Mouse (Mus musculus): Measurements from ENCODE around the gene Pip4k2c. TPM values are rescaled to one million over a fixed set of nuclear protein-coding genes. Genes with fewer than 3 reads are reported as not detected.
A peak's percentile ranks its signal among the peaks of the same experiment; 100 is the strongest.

The Pip4k2c gene
- polyA plus RNA-seq, 1 experiment = 36.7 TPM

DNA sequence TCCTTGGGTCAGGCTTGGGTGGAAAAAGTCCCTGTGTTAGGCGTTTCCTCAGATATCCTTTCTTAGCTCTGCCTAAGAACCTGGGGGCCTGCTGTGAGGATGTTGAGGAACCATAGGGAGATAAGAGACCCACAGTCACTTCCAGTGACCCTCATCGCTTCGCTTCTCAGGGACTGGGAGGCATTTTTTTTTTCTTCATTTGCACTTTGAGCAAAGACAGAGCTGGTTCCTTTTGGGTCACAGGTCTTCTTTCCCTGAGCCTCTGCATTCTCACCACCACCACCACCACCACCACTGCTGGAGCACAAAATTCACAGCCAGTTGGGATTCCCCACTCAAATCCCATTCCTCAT is 30.7 kb downstream of the Pip4k2c start:
- Histone ChIP-seq H3K4me1 (ENCODE audit: control insufficient read depth, insufficient read depth, low read length) (peaks cover 8% of the 10 kb centered on the region), H3K4me3 (ENCODE audit: low read depth, low read length) (no peak overlapping the region)

DNA sequence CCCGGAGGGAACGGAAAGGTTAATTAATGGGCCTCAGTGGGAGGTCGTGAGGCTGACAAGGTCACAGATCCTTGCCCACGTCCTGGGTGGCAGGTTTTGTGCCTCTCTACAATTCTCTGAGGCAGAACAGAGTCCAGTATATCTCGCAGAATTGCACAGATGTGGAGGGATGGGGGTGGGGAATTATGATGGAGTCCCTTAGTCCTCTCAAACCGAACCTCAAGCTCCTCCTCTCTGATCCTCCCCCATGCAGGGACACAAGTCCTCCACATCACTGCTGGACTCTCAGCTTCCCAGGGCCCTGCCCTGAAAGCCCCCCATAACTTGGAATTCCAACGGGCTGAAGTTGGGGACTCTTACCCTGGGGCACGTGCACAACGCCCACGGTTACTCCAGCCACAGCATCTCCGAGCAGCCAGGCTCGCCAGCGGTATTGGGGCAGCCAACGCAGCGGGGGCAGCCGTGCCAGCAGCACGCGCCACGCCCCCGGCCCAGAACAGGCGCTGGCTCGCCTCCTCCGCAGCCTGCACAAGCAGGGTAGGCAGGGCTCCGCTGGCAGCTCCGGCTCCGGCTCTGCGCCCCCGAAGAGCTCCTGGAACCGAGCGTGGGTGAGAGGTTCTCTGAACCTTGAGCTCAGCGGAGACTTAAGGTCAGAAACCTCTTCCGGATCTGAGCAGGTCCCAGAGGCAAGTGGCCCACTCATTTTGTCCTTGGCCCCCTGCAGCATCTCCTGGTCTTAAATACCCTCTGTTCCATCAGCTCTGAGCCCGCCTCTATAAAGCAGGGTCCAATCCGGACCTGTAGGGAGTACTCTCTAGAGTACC is 31.3 kb downstream of the Pip4k2c start, which contains the start of gene Slc26a10:
Gene Slc26a10 (minus strand): TSS at position 775 of the 824 bp plus-strand sequence.
- Histone ChIP-seq H3K36me3 (ENCODE audit: control insufficient read depth, insufficient read depth, low read length, poor library complexity, severe bottlenecking) (no peaks in the 10 kb centered on the region), H3K4me3 (ENCODE audit: low read depth, low read length) (peak within 1 kb of the TSS; percentile 8; the same call in 1 of the 2 replicates), H3K4me1 (ENCODE audit: control insufficient read depth, insufficient read depth, low read length) (peaks cover 8% of the 10 kb centered on the region), H3K27me3 (ENCODE audit: control insufficient read depth, insufficient read depth, low read length, poor library complexity, severe bottlenecking) (no peaks in the 10 kb centered on the region; the same call in 1 of the 2 replicates), H3K9me3 (replicated peaks; ENCODE audit: control insufficient read depth, insufficient read depth, low read length, poor library complexity, severe bottlenecking) (no peaks in the 10 kb centered on the region), H3K27ac (ENCODE audit: insufficient read depth, low read length) (no peak within 1 kb of the TSS), H3K9ac (ENCODE audit: low read depth, poor library complexity, severe bottlenecking) (0 out of 2 replicates have a peak within 1 kb of the TSS, but pooled peaks have one; percentile 9)
- no peak for TF ChIP-seq POLR2A (IDR thresholded peaks at IDR 0.05; ENCODE audit: insufficient read depth, low read length)
- no peak for TF ChIP-seq EP300 (IDR thresholded peaks at IDR 0.05; ENCODE audit: insufficient read depth, low read depth, low read length)
- no peak for TF ChIP-seq CTCF (IDR thresholded peaks at IDR 0.05; ENCODE audit: low read depth, low read length)

More for the DNA sequence above, 30.7 kb downstream of the Pip4k2c start:
- TF ChIP-seq POLR2A (IDR thresholded peaks at IDR 0.05; ENCODE audit: insufficient read depth, low read length) (no peak), CTCF (IDR thresholded peaks at IDR 0.05; ENCODE audit: low read depth, low read length) (no peak), EP300 (IDR thresholded peaks at IDR 0.05; ENCODE audit: insufficient read depth, low read depth, low read length) (no peak)
- H3K27me3 ChIP-seq (ENCODE audit: control insufficient read depth, insufficient read depth, low read length, poor library complexity, severe bottlenecking) = no peaks in the 10 kb centered on the region; the same call in 1 of the 2 replicates
- H3K36me3 ChIP-seq (ENCODE audit: control insufficient read depth, insufficient read depth, low read length, poor library complexity, severe bottlenecking) = no peaks in the 10 kb centered on the region
- no peak overlapping the region for H3K27ac ChIP-seq (ENCODE audit: insufficient read depth, low read length)
- H3K9ac ChIP-seq (ENCODE audit: low read depth, poor library complexity, severe bottlenecking) = 0 out of 2 replicates have a peak overlapping the region, but pooled peaks have one; percentile 9
- H3K9me3 ChIP-seq (replicated peaks; ENCODE audit: control insufficient read depth, insufficient read depth, low read length, poor library complexity, severe bottlenecking) = no peaks in the 10 kb centered on the region

DNA sequence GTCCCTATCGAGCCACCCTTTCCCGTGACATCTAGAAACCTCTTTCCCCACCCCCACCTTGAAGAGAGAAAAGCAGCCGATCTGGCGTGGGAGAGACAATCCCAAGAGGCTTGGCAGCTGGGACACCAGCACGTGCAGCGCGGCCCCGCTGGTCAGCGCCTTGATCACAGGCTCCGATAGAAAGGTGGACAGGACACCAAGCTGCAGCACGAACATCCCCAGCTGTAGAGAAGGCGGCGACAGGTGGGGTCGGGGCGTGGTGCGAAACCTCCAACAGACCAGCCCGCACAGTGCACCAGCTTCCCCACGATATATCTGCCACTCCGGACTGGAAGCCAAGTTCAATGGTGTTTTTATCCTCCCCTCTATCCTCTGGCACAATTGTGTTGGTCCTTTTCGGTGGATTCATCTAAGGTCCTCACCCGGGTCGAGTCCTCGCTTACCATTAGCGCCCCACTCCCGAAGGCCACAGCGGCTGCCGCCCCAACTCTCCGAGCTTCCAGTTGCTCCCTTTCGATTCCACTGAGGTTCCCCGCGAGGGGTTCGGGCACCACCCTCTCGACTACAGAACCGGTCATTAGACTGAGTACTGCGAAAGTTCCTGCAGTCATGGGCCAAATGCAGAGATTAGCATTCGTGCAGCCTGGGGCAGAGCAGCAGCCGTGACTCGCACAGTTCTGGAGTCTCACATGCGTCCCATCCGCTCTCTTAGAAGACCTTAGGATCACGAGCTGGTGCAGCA is 32.9 kb downstream of the Pip4k2c start:
- H3K27me3 ChIP-seq (ENCODE audit: control insufficient read depth, insufficient read depth, low read length, poor library complexity, severe bottlenecking) = no peaks in the 10 kb centered on the region; the same call in 1 of the 2 replicates
- no peak for TF ChIP-seq POLR2A (IDR thresholded peaks at IDR 0.05; ENCODE audit: insufficient read depth, low read length)
- H3K4me3 ChIP-seq (ENCODE audit: low read depth, low read length) = peak overlapping the region; percentile 50
- no peak overlapping the region for H3K9ac ChIP-seq (ENCODE audit: low read depth, poor library complexity, severe bottlenecking)
- peaks cover 4% of the 10 kb centered on the region for H3K4me1 ChIP-seq (ENCODE audit: control insufficient read depth, insufficient read depth, low read length)
- H3K36me3 ChIP-seq (ENCODE audit: control insufficient read depth, insufficient read depth, low read length, poor library complexity, severe bottlenecking) = no peaks in the 10 kb centered on the region
- H3K27ac ChIP-seq (ENCODE audit: insufficient read depth, low read length) = no peak overlapping the region
- H3K9me3 ChIP-seq (replicated peaks; ENCODE audit: control insufficient read depth, insufficient read depth, low read length, poor library complexity, severe bottlenecking) = no peaks in the 10 kb centered on the region

DNA sequence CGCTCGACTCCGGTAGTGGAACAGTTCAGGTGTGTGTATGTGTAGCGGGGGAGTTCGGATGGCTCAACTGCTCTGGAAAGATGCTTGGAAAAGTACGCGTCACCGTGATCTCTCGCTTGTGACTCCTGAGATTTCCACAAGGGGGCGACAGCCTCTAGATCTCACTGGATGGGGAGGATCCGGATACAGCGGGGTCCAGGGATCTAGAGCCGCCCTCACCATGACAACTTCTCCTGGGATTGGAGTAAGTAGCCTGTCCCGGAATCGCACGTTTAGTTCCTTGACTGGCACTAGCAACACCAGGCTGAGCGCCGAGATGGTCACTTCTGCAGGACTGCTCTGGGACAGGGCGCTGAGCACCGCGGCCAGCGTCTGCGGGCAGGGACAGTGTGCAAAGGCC is 33.7 kb downstream of the Pip4k2c start:
- no peak overlapping the region; the same call in 1 of the 2 replicates for H3K9ac ChIP-seq (ENCODE audit: low read depth, poor library complexity, severe bottlenecking)
- TF ChIP-seq POLR2A (IDR thresholded peaks at IDR 0.05; ENCODE audit: insufficient read depth, low read length) (no peak), CTCF (IDR thresholded peaks at IDR 0.05; ENCODE audit: low read depth, low read length) (peak; percentile 85)
- H3K4me1 ChIP-seq (ENCODE audit: control insufficient read depth, insufficient read depth, low read length) = peaks cover 4% of the 10 kb centered on the region
- no peak overlapping the region for H3K27ac ChIP-seq (ENCODE audit: insufficient read depth, low read length)
- H3K9me3 ChIP-seq (replicated peaks; ENCODE audit: control insufficient read depth, insufficient read depth, low read length, poor library complexity, severe bottlenecking) = no peaks in the 10 kb centered on the region
- H3K4me3 ChIP-seq (ENCODE audit: low read depth, low read length) = peak overlapping the region; percentile 50
- no peaks in the 10 kb centered on the region; the same call in 1 of the 2 replicates for H3K27me3 ChIP-seq (ENCODE audit: control insufficient read depth, insufficient read depth, low read length, poor library complexity, severe bottlenecking)
- H3K36me3 ChIP-seq (ENCODE audit: control insufficient read depth, insufficient read depth, low read length, poor library complexity, severe bottlenecking) = no peaks in the 10 kb centered on the region

DNA sequence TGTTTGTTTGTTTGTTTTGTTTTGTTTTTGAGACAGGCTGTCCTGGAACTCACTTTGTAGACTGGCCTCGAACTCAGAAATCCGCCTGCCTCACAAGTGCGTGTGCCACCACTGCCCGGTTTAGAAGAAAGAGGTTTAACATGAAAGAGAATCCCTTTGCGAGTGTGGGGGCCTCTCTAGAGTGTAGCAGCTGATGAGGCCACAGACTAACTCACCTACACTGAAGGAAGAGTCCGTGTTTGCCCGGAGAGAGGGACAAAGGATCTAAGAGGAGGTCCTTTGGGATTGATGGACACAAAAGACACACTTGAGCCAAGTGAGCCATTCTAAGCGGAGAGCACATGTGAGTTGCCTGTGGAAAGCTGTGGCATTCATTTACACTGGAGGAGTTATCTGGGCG is 34.1 kb downstream of the Pip4k2c start:
- H3K4me1 ChIP-seq (ENCODE audit: control insufficient read depth, insufficient read depth, low read length) = peaks cover 4% of the 10 kb centered on the region
- H3K9ac ChIP-seq (ENCODE audit: low read depth, poor library complexity, severe bottlenecking) = no peak overlapping the region; the same call in 1 of the 2 replicates
- no peaks in the 10 kb centered on the region for H3K9me3 ChIP-seq (replicated peaks; ENCODE audit: control insufficient read depth, insufficient read depth, low read length, poor library complexity, severe bottlenecking)
- H3K27ac ChIP-seq (ENCODE audit: insufficient read depth, low read length) = no peak overlapping the region
- peak overlapping the region; percentile 30 for H3K4me3 ChIP-seq (ENCODE audit: low read depth, low read length)
- no peaks in the 10 kb centered on the region; the same call in 1 of the 2 replicates for H3K27me3 ChIP-seq (ENCODE audit: control insufficient read depth, insufficient read depth, low read length, poor library complexity, severe bottlenecking)
- H3K36me3 ChIP-seq (ENCODE audit: control insufficient read depth, insufficient read depth, low read length, poor library complexity, severe bottlenecking) = no peaks in the 10 kb centered on the region
- TF ChIP-seq CTCF (IDR thresholded peaks at IDR 0.05; ENCODE audit: low read depth, low read length) (no peak), POLR2A (IDR thresholded peaks at IDR 0.05; ENCODE audit: insufficient read depth, low read length) (no peak), EP300 (IDR thresholded peaks at IDR 0.05; ENCODE audit: insufficient read depth, low read depth, low read length) (no peak)
